Mouse (Mus musculus) testis, postnatal 10 days (tissue): ENCODE measurements at regions not wholly inside any gene's neighbourhood (a gene's known extent, or its start where the extent isn't known, plus 50 kb on each side); places are given as distances from the start of the nearest gene placed in this dataset.

ENCODE experiments used
- DNase-seq: peaks from one replicate; pipeline ENCODE4 v3.0.0; 2021; ENCODE audit warnings: low spot score

GRCm38 (mm10) chr7:73325503-73325902 is 49.8 kb upstream of the Rgma start:
- DNase-seq: no peak
